Mouse (Mus musculus): ENCODE measurements around the gene Mx1.

Gene Mx1

GRCm38 (mm10) chr16:97443670-97444263 lies 18.9 kb downstream of the Mx1 start:
- DNase-seq, result no peak

DNA sequence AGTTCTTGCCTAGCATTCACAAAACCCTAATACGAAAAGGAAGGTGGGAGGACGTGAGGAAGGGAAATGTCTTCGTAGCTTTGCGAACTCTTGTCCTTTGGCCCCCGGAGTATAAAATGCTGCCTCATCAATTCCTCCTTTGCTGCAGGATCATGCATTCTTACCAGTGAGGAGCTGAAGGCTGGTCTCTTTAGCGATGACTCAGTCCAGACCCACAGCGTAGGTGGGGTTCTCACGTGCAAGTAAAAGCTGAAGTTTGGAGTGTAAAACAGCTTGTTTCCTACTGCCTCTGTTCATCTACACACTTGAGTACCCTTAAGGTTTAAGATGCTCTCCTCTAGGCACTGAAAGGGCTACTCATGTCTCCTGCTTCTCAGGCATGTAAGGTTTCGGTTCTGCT lies 20.7 kb downstream of the Mx1 start:
- no peak for DNase-seq

DNA sequence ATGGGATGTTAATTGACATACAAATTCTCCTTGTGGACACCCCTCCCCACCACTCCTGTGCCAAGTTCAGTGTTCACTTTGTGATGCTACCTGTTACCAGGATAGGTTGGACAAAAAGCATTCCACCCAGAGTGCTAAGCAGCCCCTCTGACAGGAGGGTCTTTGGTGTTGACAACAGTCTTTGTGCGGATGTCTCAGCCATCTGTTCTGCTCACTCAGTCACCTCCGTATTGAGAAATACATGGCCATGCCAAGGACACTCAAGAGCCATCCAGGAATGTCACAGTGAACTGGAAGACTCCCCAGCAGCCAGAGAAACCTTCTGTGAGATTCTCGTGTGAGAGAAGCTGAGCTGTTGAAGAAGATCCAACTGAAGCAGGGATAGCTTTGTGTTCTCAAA lies 24.5 kb downstream of the Mx1 start:
- no peak for DNase-seq

DNA sequence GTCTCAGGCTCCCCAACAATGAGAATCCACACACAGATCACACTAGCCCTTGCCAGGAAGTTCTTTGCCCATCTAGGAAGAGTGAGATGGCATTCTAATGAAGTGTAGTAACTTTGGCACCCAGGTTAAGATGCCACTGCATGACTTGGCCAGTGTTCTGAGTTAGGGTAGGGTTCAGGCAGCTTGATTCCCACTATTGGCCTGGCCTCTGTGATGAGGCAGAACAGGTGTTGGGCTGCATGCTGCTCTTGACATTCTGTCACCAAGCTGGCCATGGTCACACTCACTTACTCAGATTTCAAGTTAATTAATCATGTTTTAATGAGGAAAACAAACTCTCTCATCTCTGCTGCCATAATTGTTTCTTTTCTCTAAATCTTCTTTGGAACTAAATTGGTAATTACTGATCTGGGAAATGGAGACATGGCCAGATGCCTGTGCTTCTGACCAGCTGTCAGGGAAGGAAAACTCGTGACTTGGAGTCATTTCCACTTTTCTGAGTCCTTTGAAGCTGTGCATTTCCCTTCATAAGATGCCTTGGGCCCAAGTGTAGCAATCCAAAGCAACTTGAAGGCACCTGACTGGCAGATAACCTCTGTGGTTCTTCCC lies 25.2 kb downstream of the Mx1 start:
- no peak for DNase-seq

DNA sequence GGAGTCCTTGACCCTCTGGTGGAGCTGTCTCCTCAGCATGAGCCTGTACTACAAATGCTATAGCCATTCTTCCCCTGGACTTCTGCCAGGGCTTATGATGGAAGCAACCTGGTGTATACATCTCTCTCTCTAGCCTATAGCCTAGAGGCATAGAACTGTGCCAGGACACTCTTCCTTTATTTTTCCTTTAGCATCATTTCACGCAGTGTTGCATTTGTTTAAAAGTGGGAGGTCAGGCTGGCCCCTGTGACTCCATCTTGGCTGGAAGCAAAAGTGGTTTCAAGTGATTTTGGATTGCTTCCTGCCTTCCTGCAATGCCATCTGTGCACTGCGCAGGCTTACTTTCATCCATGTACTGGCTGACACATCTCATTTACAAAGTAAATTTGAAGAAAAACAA lies 28.5 kb downstream of the Mx1 start:
- no peak for DNase-seq

GRCm38 (mm10) chr16:97431328-97431727 lies 31.4 kb downstream of the Mx1 start:
- DNase-seq, result no peak

DNA sequence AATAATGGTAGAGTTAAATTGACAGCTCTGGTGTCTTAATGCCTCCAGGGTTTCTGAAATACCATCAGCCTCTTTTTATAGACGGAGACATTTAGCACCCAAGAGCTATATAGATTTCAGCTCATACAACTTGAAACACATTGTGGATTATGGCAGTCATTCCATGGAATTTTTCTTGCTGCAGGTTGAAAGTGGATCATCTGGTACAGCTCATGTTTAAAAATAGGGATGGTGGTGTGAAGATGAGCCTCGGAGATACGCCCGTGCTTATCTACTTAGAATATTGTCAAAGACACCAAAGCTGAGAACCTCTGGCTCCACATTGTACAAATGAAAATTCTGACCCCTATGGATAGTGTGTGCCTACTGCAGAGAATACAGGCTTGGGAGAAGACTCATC lies 32.6 kb downstream of the Mx1 start:
- no peak for DNase-seq

DNA sequence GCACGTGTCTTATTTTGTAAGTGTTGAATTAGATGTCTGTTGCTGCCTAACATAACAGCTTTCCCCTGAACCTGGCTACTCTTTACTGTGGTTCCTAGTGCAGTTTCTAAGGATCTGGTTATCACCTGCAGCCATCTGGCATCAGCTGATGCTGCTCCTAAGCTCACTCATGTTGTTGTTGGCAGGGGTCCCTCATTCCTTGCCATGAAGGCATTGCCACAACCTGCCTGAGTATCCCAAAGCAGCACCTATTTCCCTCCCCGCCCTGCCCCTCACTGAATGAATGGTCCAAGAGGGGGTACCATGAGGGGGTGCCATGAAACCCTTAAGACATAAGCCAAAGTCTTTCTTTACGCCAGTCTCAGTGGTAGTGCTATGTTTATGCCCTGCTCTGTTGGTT lies 34.7 kb downstream of the Mx1 start:
- DNase-seq, result no peak

DNA sequence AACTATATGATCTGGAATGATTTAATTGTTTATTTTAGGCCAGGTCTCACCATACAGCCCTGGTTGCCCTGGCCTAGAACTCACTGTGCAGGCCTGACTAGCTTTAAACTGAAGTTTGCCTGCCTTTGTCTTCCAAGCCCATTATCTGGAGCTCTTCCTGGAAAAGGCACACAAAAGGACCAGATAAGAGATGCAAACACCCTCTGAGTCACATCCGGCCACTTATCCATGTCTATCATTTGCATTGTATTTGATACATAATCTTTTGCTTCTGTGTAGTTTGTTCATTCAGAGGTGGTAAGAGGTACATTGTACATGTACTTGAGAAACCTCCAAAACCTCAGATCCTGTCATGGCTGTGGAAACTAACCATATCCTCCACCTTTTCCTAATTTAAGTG lies 39.1 kb downstream of the Mx1 start:
- DNase-seq, result no peak

- no peak for DNase-seq
These were observed 41.0 kb downstream of the Mx1 start for GRCm38 (mm10) chr16:97421671-97422070.

DNA sequence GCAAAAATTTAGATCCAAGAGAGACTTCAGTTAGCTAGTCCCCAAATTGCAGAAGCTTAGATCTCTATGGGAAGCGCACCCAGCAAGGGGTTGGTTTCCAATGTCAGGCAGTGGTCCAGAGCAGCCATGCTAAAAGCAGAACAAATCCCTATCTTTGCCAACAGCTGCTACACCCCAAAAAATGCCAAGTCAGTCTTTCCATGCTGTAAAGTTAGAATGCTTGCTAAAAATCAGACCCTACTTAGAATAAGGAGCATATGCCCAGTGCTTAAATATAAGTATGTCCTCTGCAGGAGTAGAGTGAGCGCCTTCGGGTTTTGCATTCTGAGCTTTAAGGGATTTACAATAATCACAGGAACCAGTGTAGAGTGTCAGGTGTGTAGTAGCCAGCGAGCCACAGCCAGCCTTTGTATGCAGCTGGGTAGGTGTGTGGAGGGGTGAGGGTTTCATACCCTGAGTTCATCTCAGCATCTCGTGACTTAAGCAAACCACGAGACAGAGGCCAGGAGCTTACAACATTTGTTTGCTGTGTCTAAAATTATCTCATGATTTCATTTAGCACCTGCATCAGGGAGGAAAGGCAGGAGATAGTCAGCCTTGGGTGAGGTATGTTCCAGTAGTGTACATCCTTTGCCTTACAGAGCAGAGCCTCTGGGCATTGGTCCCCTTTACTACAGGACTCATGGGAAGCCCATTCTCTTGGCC lies 43.8 kb downstream of the Mx1 start:
- DNase-seq, result no peak

DNA sequence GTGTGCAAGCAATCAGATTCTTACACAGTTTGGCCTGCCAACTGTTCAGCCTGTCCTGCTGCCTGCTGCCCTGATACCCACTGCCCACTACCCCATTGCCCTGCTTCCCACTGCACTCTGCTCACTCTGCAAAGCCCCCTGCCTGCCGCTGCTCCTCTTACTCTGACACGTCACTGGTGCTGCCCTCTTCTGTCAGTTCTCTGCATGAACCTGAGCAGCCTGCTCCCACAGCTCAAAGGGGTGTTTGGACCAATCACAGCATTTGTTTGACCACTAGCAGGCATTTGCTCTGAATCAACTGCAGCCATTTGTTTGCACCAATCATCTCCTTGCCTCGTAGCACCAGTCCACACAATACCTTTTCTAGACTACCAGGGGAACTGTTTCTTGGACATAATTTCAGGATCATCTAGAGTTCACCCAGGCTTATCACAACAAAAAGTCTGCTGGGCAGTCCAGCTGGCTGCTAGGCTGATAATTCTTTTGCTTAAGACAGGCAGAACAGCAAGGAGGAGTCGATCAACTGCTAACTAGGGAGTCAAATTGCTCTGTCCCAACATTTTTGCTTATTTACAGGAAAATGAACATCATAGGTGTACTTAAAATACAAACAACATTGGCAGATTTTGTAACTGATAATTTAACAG lies 44.7 kb downstream of the Mx1 start:
- peak in 1 of 2 experiments; percentile 6 for DNase-seq

DNA sequence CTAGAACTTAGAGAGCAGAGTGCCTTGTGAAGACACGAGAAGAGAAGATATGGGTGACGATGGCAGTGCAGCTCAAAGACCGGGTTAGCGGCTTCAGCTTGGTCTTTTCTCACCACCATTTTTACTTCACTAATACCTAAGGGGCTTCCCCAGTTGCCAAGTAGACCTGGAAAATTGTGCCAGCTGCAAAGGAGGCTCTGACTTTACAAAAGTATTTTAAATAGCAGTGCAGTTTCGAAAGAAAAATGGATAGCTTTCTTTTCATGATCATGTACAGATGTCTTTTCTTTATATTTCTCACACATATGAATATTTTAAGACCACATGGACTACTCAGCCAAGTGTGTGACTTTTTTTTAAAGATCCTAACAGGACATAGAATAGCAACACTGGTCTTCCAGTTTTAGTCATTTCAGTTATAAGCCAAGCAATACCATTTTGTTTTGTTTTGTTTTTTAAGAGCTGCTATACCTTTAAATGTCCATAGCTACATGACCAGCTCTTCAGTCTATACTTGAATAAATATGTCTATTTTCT lies 57.2 kb downstream of the Mx1 start:
- no peak for DNase-seq

GRCm38 (mm10) chr16:97402213-97402785 lies 60.4 kb downstream of the Mx1 start:
- DNase-seq, result no peak

GRCm38 (mm10) chr16:97401741-97402140 lies 61.0 kb downstream of the Mx1 start:
- DNase-seq, result no peak

- DNase-seq, result no peak
These were observed 62.7 kb downstream of the Mx1 start for GRCm38 (mm10) chr16:97399991-97400390.

GRCm38 (mm10) chr16:97397945-97398531 lies 64.7 kb downstream of the Mx1 start:
- DNase-seq, result no peak

Data from thymus, adult 18-20 months (tissue).